Mouse (Mus musculus) ES-Bruce4 (cell line): Measurements from ENCODE around the gene Cct6b.

Source experiments
- CTCF ChIP-seq: IDR thresholded peaks from one replicate; pipeline ENCODE4 v1.8.1; 2011; ENCODE audit warnings: low read depth, low read length
- EP300 ChIP-seq: IDR thresholded peaks from 2 replicates; pipeline ENCODE4 v1.6.1; 2011; ENCODE audit warnings: low read depth, low read length; ENCODE audit not compliant: insufficient read depth
- POLR2A ChIP-seq: IDR thresholded peaks from one replicate; pipeline ENCODE4 v1.8.1; 2011; ENCODE audit warnings: low read length; ENCODE audit not compliant: insufficient read depth

- TF ChIP-seq EP300 (no peak), POLR2A (no peak), CTCF (no peak)
Measured at GRCm38 (mm10) chr11:82764438-82764924, 360 bp upstream of the Cct6b start.
